Mouse (Mus musculus) lung, postnatal 0 days (tissue): ENCODE measurements around the gene Amdhd2.

ENCODE experiments used
- CTCF ChIP-seq: IDR thresholded peaks from 2 replicates; pipeline ENCODE4 v1.5.1; 2016; ENCODE audit warnings: antibody characterized with exemption, mild to moderate bottlenecking
- EP300 ChIP-seq: IDR thresholded peaks from 2 replicates; pipeline ENCODE4 v1.6.1; 2016; ENCODE audit warnings: antibody characterized with exemption, mild to moderate bottlenecking, control low read depth

DNA sequence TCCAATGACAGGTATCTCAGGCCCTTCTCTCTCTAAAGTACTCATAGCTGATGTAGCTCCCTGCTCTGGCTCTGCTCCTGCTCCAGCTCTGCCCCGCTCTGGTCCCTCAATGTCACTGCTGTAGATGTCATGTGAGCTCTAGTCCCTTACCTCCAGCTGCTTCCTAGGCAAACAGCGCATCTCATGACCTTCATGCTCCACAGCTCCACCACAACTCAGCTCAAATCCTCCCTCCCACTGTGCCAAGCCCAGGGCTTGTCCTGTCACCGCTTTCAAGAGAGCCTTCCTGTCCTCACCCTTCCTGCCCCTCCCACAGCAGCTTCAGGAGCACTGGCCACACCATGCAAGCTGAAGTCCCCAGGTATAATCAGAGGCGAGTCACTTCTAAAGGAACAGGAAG, 36.2 kb upstream of the Amdhd2 start:
- no peak for TF ChIP-seq CTCF
- TF ChIP-seq EP300, result no peak
